Mouse (Mus musculus) erythroid progenitor cell, adult 5-6 weeks (primary cell): Measurements from ENCODE around the gene Pml. TPM values are rescaled to one million over a fixed set of nuclear protein-coding genes. Genes with fewer than 3 reads are reported as not detected.
"Not testable (repeated sequence)": the region's sequence is repeated elsewhere in the genome, so short reads cannot be mapped to it uniquely, and the experiment has no call there.

Experiments
- ATAC-seq: replicated peaks from 2 replicates; pipeline ENCODE4 v1.8.0; 2016; ENCODE audit warnings: moderate number of reproducible peaks, mild to moderate bottlenecking, moderate TSS enrichment, inconsistent platforms; ENCODE audit not compliant: poor library complexity, low FRiP score, severe bottlenecking
- total RNA-seq, 2 experiments: library from RNA; stranded (forward) in 1 of 2; stranded (reverse) in 1 of 2; fragments of 150-400 nt in 1 of 2; fragments of 186-747, 209-891 nt in 1 of 2; gene quantifications; 2 replicates each; pipeline versions ENCODE4 v1.2.3 to v1.2.4; 2015 to 2017; ENCODE audit warnings: low replicate concordance in 2 of 2

The Pml gene
- total RNA-seq, 2 experiments from 2014 or later, result 113 to 252 TPM

DNA sequence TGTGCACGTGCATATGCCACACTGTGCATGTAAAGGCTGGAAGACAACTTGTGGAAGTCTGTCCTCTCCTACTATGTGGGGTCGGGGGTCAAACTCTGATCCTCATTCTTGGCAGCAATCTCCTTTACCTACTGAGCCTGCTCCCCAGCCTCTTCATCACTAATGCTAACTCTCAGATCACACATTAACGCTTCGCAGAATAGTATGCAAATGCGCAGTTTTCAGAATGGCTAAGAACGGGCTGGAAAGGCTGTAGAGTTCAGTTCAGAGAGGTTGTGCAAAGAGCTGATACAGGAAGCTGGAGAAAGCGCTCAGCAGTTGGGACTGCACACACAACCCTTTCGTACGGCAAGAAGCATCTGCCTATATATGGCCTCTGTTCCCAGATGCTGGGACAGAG lies 23.3 kb upstream of the Pml start:
- ATAC-seq, result no peak

DNA sequence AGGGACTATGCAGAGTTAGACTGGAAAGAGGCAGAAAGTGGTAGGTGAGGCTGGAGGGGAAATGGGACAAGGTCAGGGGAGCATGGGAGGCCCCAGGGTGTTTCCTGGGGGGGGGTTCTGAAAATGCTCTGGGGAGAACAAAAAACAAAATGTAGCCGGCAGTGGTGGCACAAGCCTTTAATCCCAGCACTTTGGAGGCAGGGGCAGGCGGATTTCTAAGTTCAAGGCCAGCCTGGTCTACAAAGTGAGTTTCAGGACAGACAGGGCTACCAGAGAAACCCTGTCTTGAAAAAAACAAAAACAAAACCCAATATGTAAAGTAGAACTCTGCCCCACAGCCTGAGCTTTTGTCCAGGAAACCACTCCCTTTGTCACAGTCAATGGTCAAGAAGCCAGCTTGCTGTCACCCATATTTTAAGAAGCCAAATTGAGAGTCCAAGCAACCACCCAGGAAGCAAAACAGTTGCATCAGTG lies 22.5 kb upstream of the Pml start:
- ATAC-seq, result no peak

DNA sequence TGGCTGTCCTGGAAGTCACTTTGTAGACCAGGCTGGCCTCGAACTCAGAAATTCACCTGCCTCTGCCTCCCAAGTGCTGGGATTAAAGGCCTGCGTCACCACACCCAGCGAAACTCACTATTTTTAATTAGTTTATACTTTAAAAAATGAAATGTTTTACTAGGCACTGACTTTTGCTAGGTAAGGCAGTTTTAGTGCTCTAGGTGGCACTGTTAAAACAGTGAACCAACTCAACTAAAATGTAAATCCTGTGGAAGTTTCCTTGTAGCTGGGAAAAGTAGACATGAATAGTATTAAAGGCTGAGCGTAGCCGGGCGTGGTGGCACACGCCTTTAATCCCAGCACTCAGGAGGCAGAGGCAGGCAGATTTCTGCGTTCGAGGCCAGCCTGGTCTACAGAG lies 22.0 kb upstream of the Pml start:
- not testable (repeated sequence) for ATAC-seq

- ATAC-seq, result no peak
Observed at GRCm38 (mm10) chr9:58271109-58271508, 21.5 kb upstream of the Pml start.

DNA sequence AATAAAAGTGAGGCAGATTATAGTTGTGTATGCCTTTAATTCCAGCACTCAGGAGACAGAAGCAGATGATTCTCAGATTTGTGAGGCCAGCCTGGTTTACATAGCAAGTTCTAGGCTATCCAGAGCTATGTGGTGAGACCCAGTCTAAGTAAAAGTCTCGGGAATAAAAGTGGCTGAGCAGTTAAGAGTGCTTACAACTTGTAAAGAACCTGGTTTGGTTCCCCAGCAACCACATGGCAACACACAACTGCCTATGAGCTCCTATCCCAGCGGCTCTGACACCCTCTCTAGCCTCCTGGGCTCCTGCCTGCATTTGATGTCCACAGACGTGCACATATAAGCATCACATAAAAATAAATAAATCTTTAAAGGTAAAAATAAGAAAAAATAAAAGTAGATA lies 20.5 kb upstream of the Pml start:
- ATAC-seq, result no peak

DNA sequence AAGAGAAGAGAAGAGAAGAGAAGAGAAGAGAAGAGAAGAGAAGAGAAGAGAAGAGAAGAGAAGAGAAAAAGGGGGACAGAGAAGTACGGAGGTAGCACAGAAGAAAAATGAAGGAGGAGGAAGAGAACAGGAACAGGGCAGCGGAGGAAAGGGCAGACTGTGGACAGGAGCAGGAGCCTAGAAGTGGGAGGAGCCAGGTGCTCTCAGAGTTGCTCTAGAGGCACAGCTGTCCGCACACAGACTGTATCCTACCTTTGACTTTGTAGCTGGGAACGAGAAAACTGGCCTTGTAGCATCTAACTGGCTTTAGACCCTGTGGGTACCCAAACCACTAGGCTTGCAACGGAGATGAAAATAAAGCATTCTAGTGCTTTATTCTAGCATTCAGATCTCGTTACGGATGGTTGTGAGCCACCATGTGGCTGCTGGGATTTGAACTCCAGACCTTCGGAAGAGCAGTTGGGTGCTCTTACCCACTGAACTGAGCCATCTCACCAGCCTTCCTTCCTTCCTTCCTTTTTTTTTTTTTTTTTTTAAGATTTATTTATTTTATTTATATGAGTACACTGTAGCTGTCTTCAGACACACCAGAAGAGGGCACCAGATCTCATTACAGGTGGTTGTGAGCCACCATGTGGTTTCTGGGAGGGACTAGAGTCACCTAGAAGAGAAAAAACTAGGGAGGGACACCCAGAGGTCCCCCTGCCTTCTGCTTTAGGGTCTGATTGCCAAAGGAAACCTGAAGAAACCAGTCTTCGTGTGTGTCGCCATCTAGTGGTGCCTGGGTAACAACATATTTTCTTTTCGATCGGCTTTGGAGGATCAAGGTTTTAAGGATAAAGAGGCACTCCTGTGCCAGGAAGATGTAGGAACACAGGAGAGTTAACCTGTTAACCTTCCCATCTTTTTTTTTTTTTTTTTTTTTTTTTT lies 19.1 kb upstream of the Pml start:
- ATAC-seq, result peak; percentile 85

DNA sequence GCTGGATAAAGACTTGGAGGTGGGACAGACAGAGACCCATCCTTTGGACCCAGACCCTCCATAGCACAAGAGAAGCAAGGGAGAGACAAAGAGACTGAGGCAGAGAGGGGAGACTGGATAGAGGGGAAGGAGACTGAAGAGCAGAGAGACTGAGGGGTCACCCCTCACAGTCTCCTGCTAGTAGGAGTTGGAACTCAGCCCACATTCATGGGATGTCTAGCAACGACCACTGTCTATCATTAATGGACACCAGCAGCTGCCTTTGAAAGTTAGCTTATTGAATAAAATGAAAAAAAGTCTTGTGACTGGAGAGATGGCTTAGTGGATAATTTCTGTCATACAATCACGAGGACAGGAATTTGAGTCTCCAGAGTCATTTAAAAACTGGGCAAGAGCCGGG lies 17.5 kb upstream of the Pml start:
- ATAC-seq, result no peak

DNA sequence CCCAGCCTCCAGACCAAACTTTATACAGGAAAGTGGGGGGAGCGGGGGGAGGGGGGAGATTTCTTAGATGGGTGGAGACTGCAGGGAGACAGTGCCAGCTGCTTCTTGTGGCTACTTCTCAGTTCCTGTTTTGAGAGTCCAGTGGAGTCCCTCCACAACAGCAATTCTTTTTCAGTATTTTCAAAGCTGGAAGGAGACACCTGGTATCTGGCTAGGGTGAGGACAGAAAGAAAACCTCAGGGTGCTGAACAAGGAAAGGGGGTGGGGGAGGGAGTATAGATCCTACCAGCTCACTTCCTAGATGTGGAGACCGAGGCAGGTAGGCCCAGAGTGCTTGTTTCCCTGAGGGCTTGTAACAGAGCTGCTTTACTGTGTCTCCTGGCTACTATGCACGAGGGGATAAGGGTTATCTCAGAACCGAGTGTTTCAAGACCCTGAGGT lies 17.0 kb upstream of the Pml start:
- no peak for ATAC-seq

GRCm38 (mm10) chr9:58265368-58265767 lies 15.8 kb upstream of the Pml start:
- no peak for ATAC-seq

- no peak for ATAC-seq
Observed at GRCm38 (mm10) chr9:58262507-58262906, 12.9 kb upstream of the Pml start.

DNA sequence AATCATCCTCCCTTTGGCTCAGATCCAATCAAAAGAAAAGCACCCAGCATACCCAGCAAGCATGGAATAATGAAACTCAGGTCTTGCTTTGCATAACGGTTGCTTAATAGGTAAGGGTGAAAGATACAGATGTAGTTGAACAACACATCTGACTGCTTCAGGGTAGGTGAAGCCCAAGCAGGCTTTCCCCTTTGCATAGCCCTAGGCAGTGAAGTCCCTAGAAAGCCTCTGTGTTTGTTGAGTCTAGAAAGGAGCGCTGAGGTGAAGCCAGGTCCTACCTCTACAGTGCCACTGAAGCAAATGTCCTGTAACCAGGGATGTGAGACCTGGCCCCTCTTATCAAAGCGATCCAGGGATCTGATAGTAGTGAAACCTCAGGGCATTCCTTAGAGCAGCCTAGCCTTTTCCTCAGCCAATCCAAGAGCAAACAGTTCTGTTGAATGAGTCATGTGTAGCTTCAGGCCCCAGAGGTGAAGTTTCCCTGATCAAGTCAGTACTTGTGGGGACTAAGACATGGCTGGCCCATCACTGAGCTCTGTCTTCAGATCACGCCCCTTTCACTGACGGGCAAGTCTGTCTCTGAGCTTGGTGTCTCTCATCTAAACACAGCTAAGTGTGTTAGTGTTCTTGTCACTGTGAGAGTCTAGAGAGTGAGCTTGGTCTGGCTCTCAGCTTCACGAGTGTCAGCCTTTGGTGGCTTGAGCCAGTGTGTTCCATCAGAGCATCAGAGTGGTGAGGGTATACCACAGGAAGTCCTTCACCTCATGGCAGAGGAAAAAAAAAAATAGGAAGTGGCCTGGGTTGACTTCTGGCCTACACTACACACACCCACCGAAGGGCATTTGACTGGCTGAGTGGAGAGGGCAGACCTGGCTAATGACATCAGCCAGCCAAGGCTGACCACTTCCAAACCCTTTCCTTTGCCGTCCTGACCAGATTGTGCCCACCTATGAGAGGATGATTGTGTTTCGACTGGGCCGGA lies 6.4 kb upstream of the Pml start:
- ATAC-seq, result no peak

- ATAC-seq, result no peak
Observed at GRCm38 (mm10) chr9:58255105-58255504, 5.5 kb upstream of the Pml start.

- ATAC-seq, result not testable (repeated sequence)
Observed at GRCm38 (mm10) chr9:58253805-58254122, 4.2 kb upstream of the Pml start.

DNA sequence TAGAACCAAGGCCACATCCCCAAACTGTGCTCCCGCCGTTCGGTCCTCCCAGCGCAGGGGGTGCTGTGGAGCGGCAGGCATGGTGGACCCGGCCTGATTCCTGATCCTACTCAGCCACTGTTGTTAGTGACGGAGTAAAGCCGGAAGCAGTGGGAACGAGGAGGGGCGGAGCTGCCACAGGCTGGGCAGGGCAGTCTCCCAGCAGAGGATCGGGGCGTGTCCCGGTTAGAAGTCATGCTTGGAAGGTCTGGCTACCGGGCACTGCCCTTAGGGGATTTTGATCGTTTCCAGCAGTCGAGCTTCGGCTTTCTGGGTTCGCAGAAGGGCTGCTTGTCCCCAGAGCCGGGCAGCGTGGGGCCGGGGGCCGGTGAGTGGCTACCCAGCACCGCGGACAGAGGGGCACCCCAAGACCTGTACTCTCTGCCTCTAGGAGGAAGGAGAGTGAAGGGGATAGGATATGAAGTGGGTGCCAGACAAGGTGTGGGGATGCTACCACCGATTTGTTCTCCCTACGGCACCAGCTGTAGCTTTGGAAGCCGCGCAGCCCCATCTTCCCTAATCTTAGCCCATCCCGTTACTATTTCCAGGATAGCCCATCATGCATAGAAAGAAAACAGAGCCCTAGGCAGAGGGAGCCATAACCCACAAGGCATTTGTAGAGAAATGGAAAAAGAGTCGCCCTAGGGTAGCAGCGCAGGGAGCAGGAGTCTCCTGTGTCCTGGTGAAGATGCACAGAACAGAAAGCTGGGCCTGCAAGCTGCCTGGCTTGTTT lies 3.6 kb upstream of the Pml start, which contains the start of gene Stoml1:
Gene Stoml1 (plus strand): TSS at position 132 of the 772 bp plus-strand sequence.
- peak; percentile 91 for ATAC-seq

DNA sequence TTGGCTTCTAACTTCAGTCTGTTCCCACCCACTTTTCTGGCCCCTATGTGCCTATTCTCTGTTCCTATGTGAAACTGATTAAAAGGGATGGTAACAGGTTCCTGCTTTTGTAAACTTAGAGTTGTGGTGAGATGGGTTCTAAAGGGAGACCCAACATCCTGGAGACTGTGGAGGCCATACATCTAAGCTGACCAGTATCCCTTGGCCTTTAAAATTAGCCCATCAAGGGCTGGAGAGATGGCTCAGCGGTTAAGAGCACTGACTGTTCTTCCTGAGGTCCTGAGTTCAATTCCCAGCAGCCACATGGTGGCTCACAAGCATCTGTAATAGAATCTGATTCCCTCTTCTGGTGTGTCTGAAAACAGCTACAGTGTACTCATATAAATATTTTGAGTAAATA lies 1.1 kb upstream of the Pml start:
- ATAC-seq, result not testable (repeated sequence)

DNA sequence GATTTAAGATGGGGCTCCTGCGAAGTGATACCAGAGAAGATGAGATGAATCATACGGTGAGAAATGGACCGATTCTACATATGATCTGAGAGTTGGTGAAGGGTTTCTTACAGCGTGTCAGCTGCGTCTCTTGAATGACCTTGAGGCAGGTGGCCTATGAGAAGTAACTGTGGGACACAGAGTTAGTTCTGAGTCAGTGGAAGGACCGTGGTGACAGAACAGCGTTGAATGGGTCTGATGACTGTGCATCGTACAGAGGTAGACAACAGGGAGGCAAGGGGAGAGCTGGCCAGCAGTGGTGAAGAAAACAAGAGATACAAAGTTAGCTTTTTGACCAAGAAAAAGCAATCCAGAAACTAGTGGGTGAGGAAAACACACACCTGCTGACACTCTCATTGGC lies 736 bp upstream of the Pml start:
- ATAC-seq, result no peak

GRCm38 (mm10) chr9:58248746-58249413 lies 706 bp downstream of the Pml start:
- ATAC-seq, result no peak

- ATAC-seq, result peak; percentile 76
Observed at GRCm38 (mm10) chr9:58247064-58247759, 2.4 kb downstream of the Pml start.
